Mouse (Mus musculus) cerebellum, adult 8-10 months (tissue): ENCODE measurements around the gene Pacsin2.
A peak's percentile ranks its signal among the peaks of the same experiment; 100 is the strongest.
"Not testable (repeated sequence)": the region's sequence is repeated elsewhere in the genome, so short reads cannot be mapped to it uniquely, and the experiment has no call there.

Experiments used
- DNase-seq: peaks from one replicate; pipeline ENCODE4 v3.0.0; 2022

The Pacsin2 gene

GRCm38 (mm10) chr15:83419562-83419961 lies 44.8 kb downstream of the Pacsin2 start:
- DNase-seq: no peak

GRCm38 (mm10) chr15:83418685-83419084 lies 45.7 kb downstream of the Pacsin2 start:
- no peak for DNase-seq

GRCm38 (mm10) chr15:83417916-83418315 lies 46.5 kb downstream of the Pacsin2 start:
- DNase-seq: no peak

- DNase-seq: no peak
Measured at GRCm38 (mm10) chr15:83417407-83417806, 47.0 kb downstream of the Pacsin2 start.

GRCm38 (mm10) chr15:83415391-83415790 lies 49.0 kb downstream of the Pacsin2 start:
- no peak for DNase-seq

- no peak for DNase-seq
Measured at GRCm38 (mm10) chr15:83411616-83412015, 52.8 kb downstream of the Pacsin2 start.

- DNase-seq: no peak
Measured at GRCm38 (mm10) chr15:83410735-83411134, 53.7 kb downstream of the Pacsin2 start.

GRCm38 (mm10) chr15:83410270-83410669 lies 54.1 kb downstream of the Pacsin2 start:
- no peak for DNase-seq

- DNase-seq: no peak
Measured at GRCm38 (mm10) chr15:83408692-83409442, 55.5 kb downstream of the Pacsin2 start.

- DNase-seq: no peak
Measured at GRCm38 (mm10) chr15:83408216-83408615, 56.2 kb downstream of the Pacsin2 start.

- DNase-seq: no peak
Measured at GRCm38 (mm10) chr15:83407502-83407901, 56.9 kb downstream of the Pacsin2 start.

GRCm38 (mm10) chr15:83405866-83406265 lies 58.5 kb downstream of the Pacsin2 start:
- not testable (repeated sequence) for DNase-seq

GRCm38 (mm10) chr15:83404008-83404407 lies 60.4 kb downstream of the Pacsin2 start:
- DNase-seq: no peak

- no peak for DNase-seq
Measured at GRCm38 (mm10) chr15:83403016-83403415, 61.4 kb downstream of the Pacsin2 start.

- no peak for DNase-seq
Measured at GRCm38 (mm10) chr15:83392722-83393121, 71.7 kb downstream of the Pacsin2 start.

GRCm38 (mm10) chr15:83387911-83388310 lies 76.5 kb downstream of the Pacsin2 start:
- no peak for DNase-seq

GRCm38 (mm10) chr15:83383633-83384032 lies 80.8 kb downstream of the Pacsin2 start:
- no peak for DNase-seq

- no peak for DNase-seq
Measured at GRCm38 (mm10) chr15:83383136-83383535, 81.3 kb downstream of the Pacsin2 start.

- DNase-seq: no peak
Measured at GRCm38 (mm10) chr15:83382467-83382866, 81.9 kb downstream of the Pacsin2 start.

GRCm38 (mm10) chr15:83377153-83377552 lies 87.3 kb downstream of the Pacsin2 start:
- no peak for DNase-seq

- DNase-seq: peak; percentile 20
Measured at GRCm38 (mm10) chr15:83375136-83375535, 89.3 kb downstream of the Pacsin2 start.

GRCm38 (mm10) chr15:83374076-83374475 lies 90.3 kb downstream of the Pacsin2 start:
- DNase-seq: no peak

- DNase-seq: not testable (repeated sequence)
Measured at GRCm38 (mm10) chr15:83368702-83369101, 95.7 kb downstream of the Pacsin2 start.

- no peak for DNase-seq
Measured at GRCm38 (mm10) chr15:83368261-83368660, 96.1 kb downstream of the Pacsin2 start.
